Comparison of ENCODE assay signal across 7 mouse cellular contexts in the genomic region with DNA sequence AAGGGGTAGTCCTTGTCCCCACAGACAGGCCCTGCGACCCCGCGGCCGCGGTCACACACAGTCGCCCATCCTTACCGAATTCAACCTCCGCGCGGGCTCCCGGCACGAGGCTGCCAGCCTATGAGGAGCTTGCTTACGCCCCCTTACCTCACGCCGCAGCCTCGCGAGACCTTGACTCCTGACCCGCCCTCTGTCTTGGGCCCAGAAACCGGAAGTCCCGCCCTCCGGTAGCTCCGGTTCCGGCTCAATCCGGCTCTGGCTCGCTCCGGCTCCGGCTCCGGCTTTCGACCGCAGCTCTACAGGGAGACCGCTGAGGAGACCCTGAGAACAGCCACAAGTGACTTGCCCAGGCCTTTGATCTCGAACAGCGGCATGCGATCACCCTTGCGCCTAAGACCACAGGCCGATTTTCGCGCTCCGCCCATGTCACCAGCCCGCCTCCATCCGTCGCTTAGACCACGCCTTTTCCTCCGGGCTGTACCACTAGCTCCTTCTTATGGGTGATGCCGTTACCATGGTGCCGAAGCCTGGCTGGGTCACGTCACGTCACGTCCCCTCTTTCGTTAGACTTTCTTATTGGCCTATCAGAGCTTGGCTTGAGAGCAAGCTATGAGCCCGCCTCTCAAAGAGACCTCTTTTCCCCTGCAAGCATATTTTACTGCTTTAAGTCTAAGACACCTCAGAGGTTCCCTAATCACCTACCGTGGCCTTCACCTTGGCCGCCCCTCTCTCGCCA. TPM values are rescaled to one million over a fixed set of nuclear protein-coding genes. Genes with fewer than 3 reads are reported as not detected.
DNase-seq lines count a peak whose midpoint lies in the region; ATAC-seq lines count a peak whose summit lies in the region.

A gene (minus strand): TSS at position 454 of the 736 bp plus-strand sequence.

- ATAC-seq in intestine, embryonic 15.5 days = peak; percentile 99

- 24% methylated on average over 54 of the region's 54 CpGs for WGBS in intestine, embryonic 15.5 days
- WGBS in midbrain, embryonic 10.5 days = 22% methylated on average over 54 of the region's 54 CpGs

- no peaks in the 10 kb centered on the region for H3K4me1 ChIP-seq in intestine, embryonic 15.5 days (replicated peaks)
- H3K4me1 ChIP-seq in midbrain, embryonic 10.5 days = peaks cover 7% of the 10 kb centered on the region; the same call in 1 of the 2 replicates

- H3K4me3 ChIP-seq in intestine, embryonic 15.5 days (replicated peaks) = peak within 1 kb of the TSS; percentile 57
- peak within 1 kb of the TSS; percentile 63 for H3K4me3 ChIP-seq in midbrain, embryonic 10.5 days

- H3K9me3 ChIP-seq in intestine, embryonic 15.5 days = no peaks in the 10 kb centered on the region
- H3K9me3 ChIP-seq in midbrain, embryonic 10.5 days (replicated peaks) = no peaks in the 10 kb centered on the region

- H3K36me3 ChIP-seq in intestine, embryonic 15.5 days = no peaks in the 10 kb centered on the region
- peaks cover 25% of the 10 kb centered on the region for H3K36me3 ChIP-seq in midbrain, embryonic 10.5 days

- peak within 1 kb of the TSS; percentile 60 for H3K4me2 ChIP-seq in intestine, embryonic 15.5 days (replicated peaks)

- H3K27me3 ChIP-seq in intestine, embryonic 15.5 days (replicated peaks) = no peaks in the 10 kb centered on the region
- H3K27me3 ChIP-seq in midbrain, embryonic 10.5 days (ENCODE audit: low read depth, poor library complexity, severe bottlenecking) = peaks cover 79% of the 10 kb centered on the region

- peak within 1 kb of the TSS; percentile 64; the same call in 1 of the 2 replicates for H3K27ac ChIP-seq in intestine, embryonic 15.5 days
- peak within 1 kb of the TSS; percentile 96 for H3K27ac ChIP-seq in midbrain, embryonic 10.5 days (replicated peaks)

- DNase-seq in adrenal gland, adult 2 months = peak; percentile 94
- DNase-seq in embryo, embryonic 11.5 days (ENCODE audit: low read depth, low spot score) = peak; percentile 81
- DNase-seq in gastrocnemius, postnatal 36 days = peak; percentile 85 to 87
- peak; percentile 91 to 97 for DNase-seq in left cerebral cortex, postnatal 25 days (ENCODE audit: low spot score in 2 of 2)
- DNase-seq in midbrain, embryonic 10.5 days (ENCODE audit: low spot score) = peak; percentile 89
- peak; percentile 83 for DNase-seq in right cerebral cortex, postnatal 4 days

- peak within 1 kb of the TSS; percentile 58 for H3K9ac ChIP-seq in intestine, embryonic 15.5 days

- intact Hi-C loops in gastrocnemius, postnatal 36 days (cut with DNase I) = no loop called here
- intact Hi-C loops in left cerebral cortex, postnatal 25 days (cut with DNase I) = loop anchor here (5.0 kb wide), 1 partner anchor 101 kb away; no protein-coding TSS in a partner anchor

RNA-seq across cellular contexts. Expression of the gene that starts here (rescaled TPM):
- total RNA-seq in adrenal gland, adult 2 months (2021) = 1 to 10 TPM; 5.4 to 7.3 TPM
- 5.7 and 6.1 TPM in 2 replicates for polyA plus RNA-seq in adrenal gland, adult 2 months (2012; rRNA removed)
- 1 to 10 TPM; 2.5 to 3.3 TPM for total RNA-seq in gastrocnemius, postnatal 36 days (2021)
- polyA plus RNA-seq in intestine, embryonic 15.5 days (2015; fragmentation: Nextera tagmentation; extraction: Ambion mirVana) = 23.0 and 25.6 TPM in 2 replicates
- 10 to 100 TPM; 10.2 to 11.1 TPM for total RNA-seq in left cerebral cortex, postnatal 25 days (2021)
- 44.5 and 49.8 TPM in 2 replicates for polyA plus RNA-seq in midbrain, embryonic 10.5 days (2016; fragmentation: Nextera tagmentation; extraction: Ambion mirVana)

Comparison
In these comparisons a context has a peak if more than half of its experiments do, and no peak if none do; other contexts are left out.
1. Peak in every context shown above with its lines: DNase-seq, ATAC-seq, H3K4me3 ChIP-seq and H3K27ac ChIP-seq.